Mouse (Mus musculus): Measurements from ENCODE around the gene Vmn1r200. TPM values are rescaled to one million over a fixed set of nuclear protein-coding genes. Genes with fewer than 3 reads are reported as not detected.

Gene Vmn1r200
- polyA plus RNA-seq (2014; fragmentation: Illumina TruSeq; extraction: RNeasy Lipid Tissue Mini Kit (QIAGEN cat#74804); ENCODE audit: insufficient read depth, low read depth, low replicate concordance): not detected

DNA sequence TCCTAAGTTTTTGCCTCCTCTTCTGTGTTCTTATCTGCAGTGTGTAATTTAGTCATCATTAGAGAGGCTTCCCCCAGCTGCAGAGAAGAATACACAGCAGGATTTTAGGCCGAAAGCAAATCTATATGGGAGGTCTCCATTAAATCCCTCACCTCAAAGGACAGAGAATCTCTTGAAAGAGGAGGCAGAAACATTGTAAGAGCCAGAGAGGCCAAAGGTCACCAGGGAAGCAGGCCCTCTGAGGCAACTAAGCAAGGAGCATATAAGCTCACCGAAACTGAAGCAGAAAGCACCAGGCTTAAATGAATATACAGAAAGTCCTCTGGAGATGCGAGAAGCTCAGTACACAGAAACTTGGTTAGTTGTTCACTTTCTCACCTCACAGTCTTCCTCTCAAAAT is at the start of gene Vmn1r200:
Vmn1r200 (plus strand) TSS at position 301 of the 400 bp plus-strand sequence.

DNA sequence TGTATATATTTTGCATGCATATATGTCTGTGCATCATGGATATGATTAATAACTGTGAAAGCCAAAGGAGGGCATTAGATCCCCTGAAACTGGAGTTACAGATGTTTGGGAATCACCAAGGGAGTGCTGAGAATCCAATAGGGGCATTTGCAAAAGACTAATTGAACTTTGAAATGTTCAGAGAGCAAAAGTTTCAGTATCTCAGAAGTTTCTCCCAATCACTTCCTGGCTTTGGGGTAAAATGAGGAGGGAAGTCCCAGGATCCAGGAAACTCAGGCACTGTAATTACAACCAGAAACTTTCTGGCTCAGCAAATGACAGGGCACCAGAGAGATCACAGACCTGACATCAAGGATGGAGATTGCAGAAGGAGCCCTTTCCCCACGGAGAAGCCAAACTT is 40.1 kb upstream of the Vmn1r200 start, which contains the start of gene Vmn1r198:
Vmn1r198 (plus strand) TSS at position 301 of the 400 bp plus-strand sequence.

DNA sequence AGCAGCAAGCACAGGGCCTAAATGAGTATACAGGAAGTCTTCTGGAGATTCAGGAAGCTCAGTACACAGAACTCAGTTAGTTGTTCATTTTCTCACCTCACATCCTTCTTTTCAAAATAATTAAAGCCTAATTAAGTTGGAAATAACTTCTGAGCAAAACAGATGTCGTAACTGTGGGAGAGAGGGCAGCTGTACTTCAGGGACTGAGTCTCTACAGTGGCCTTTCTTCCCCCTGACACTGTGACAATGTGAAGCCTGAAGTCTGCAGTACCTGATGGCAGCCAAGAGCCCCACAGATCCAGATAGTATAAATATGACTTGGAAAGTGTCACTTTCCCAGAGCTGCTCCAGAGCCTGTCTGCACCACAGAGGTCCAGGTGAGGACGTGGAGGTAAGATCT is 10.7 kb upstream of the Vmn1r200 start, which contains the start of gene Vmn1r199:
Vmn1r199 (plus strand) TSS at position 301 of the 400 bp plus-strand sequence.

Other genes with a start within 250 kb of the Vmn1r200 start
- not detected for gene Vmn1r191, start 206.4 kb upstream of the Vmn1r200 start, polyA plus RNA-seq (2014; fragmentation: Illumina TruSeq; extraction: RNeasy Lipid Tissue Mini Kit (QIAGEN cat#74804); ENCODE audit: insufficient read depth, low read depth, low replicate concordance)
- not detected for gene Vmn1r192, start 199.2 kb upstream of the Vmn1r200 start, polyA plus RNA-seq (2014; fragmentation: Illumina TruSeq; extraction: RNeasy Lipid Tissue Mini Kit (QIAGEN cat#74804); ENCODE audit: insufficient read depth, low read depth, low replicate concordance)
- gene Vmn1r193, start 167.2 kb upstream of the Vmn1r200 start, polyA plus RNA-seq (2014; fragmentation: Illumina TruSeq; extraction: RNeasy Lipid Tissue Mini Kit (QIAGEN cat#74804); ENCODE audit: insufficient read depth, low read depth, low replicate concordance): not detected
- gene Vmn1r194, start 146.2 kb upstream of the Vmn1r200 start, polyA plus RNA-seq (2014; fragmentation: Illumina TruSeq; extraction: RNeasy Lipid Tissue Mini Kit (QIAGEN cat#74804); ENCODE audit: insufficient read depth, low read depth, low replicate concordance): not detected
- not detected for gene Vmn1r195, start 119.9 kb upstream of the Vmn1r200 start, polyA plus RNA-seq (2014; fragmentation: Illumina TruSeq; extraction: RNeasy Lipid Tissue Mini Kit (QIAGEN cat#74804); ENCODE audit: insufficient read depth, low read depth, low replicate concordance)
- not detected for gene Vmn1r196, start 100.5 kb upstream of the Vmn1r200 start, polyA plus RNA-seq (2014; fragmentation: Illumina TruSeq; extraction: RNeasy Lipid Tissue Mini Kit (QIAGEN cat#74804); ENCODE audit: insufficient read depth, low read depth, low replicate concordance)
- gene Vmn1r197, start 65.8 kb upstream of the Vmn1r200 start, polyA plus RNA-seq (2014; fragmentation: Illumina TruSeq; extraction: RNeasy Lipid Tissue Mini Kit (QIAGEN cat#74804); ENCODE audit: insufficient read depth, low read depth, low replicate concordance): not detected
- not detected for gene Vmn1r198, start 40.0 kb upstream of the Vmn1r200 start, polyA plus RNA-seq (2014; fragmentation: Illumina TruSeq; extraction: RNeasy Lipid Tissue Mini Kit (QIAGEN cat#74804); ENCODE audit: insufficient read depth, low read depth, low replicate concordance)
- gene Vmn1r199, start 10.6 kb upstream of the Vmn1r200 start, polyA plus RNA-seq (2014; fragmentation: Illumina TruSeq; extraction: RNeasy Lipid Tissue Mini Kit (QIAGEN cat#74804); ENCODE audit: insufficient read depth, low read depth, low replicate concordance): not detected
- not detected for gene Vmn1r201, start 81.5 kb downstream of the Vmn1r200 start, polyA plus RNA-seq (2014; fragmentation: Illumina TruSeq; extraction: RNeasy Lipid Tissue Mini Kit (QIAGEN cat#74804); ENCODE audit: insufficient read depth, low read depth, low replicate concordance)
- not detected for gene Vmn1r202, start 115.0 kb downstream of the Vmn1r200 start, polyA plus RNA-seq (2014; fragmentation: Illumina TruSeq; extraction: RNeasy Lipid Tissue Mini Kit (QIAGEN cat#74804); ENCODE audit: insufficient read depth, low read depth, low replicate concordance)
- not detected for gene Vmn1r203, start 127.7 kb downstream of the Vmn1r200 start, polyA plus RNA-seq (2014; fragmentation: Illumina TruSeq; extraction: RNeasy Lipid Tissue Mini Kit (QIAGEN cat#74804); ENCODE audit: insufficient read depth, low read depth, low replicate concordance)
- not detected for gene Vmn1r204, start 162.8 kb downstream of the Vmn1r200 start, polyA plus RNA-seq (2014; fragmentation: Illumina TruSeq; extraction: RNeasy Lipid Tissue Mini Kit (QIAGEN cat#74804); ENCODE audit: insufficient read depth, low read depth, low replicate concordance)
- gene Vmn1r205, start 202.6 kb downstream of the Vmn1r200 start, polyA plus RNA-seq (2014; fragmentation: Illumina TruSeq; extraction: RNeasy Lipid Tissue Mini Kit (QIAGEN cat#74804); ENCODE audit: insufficient read depth, low read depth, low replicate concordance): not detected
- gene Vmn1r206, start 233.9 kb downstream of the Vmn1r200 start, polyA plus RNA-seq (2014; fragmentation: Illumina TruSeq; extraction: RNeasy Lipid Tissue Mini Kit (QIAGEN cat#74804); ENCODE audit: insufficient read depth, low read depth, low replicate concordance): not detected